27 mouse cellular contexts compared by ENCODE assay signal in genomic region chr8:120569123-120569522, GRCm38 (mm10). TPM values are rescaled to one million over a fixed set of nuclear protein-coding genes. Genes with fewer than 3 reads are reported as not detected.
DNase-seq lines count a peak whose midpoint lies in the region; ATAC-seq and TF ChIP-seq lines count a peak whose summit lies in the region.
"Had no signal": no experiment of that assay in that cellular context is flagged by ENCODE, and none has a peak within 500 bp of the region (broad histone marks: within the 10 kb centered on the region; RNA-seq: fewer than 3 reads in every experiment).

No protein-coding gene starts in this region.

- no peaks in the 10 kb centered on the region for H3K27me3 ChIP-seq in forebrain, embryonic 14.5 days (replicated peaks; ENCODE audit: control insufficient read depth, insufficient read depth, low read length)
- no peaks in the 10 kb centered on the region for H3K27me3 ChIP-seq in forebrain, embryonic 11.5 days (ENCODE audit: control insufficient read depth, insufficient read depth, low read length)
- no peaks in the 10 kb centered on the region for H3K27me3 ChIP-seq in neural tube, embryonic 13.5 days
- H3K27me3 ChIP-seq: heart, embryonic 15.5 days; lung, embryonic 15.5 days; neural tube, embryonic 12.5 days had no signal

- peaks cover 27% of the 10 kb centered on the region for H3K4me1 ChIP-seq in forebrain, embryonic 14.5 days (ENCODE audit: control insufficient read depth, insufficient read depth, low read length)
- H3K4me1 ChIP-seq in forebrain, embryonic 11.5 days (replicated peaks; ENCODE audit: control insufficient read depth, insufficient read depth, low read length): peaks cover 17% of the 10 kb centered on the region
- H3K4me1 ChIP-seq in neural tube, embryonic 13.5 days (replicated peaks): peaks cover 50% of the 10 kb centered on the region

- H3K27ac ChIP-seq in forebrain, embryonic 14.5 days (ENCODE audit: low read depth, low read length): peak overlapping the region; percentile 14; the same call in 1 of the 2 replicates
- H3K27ac ChIP-seq in forebrain, embryonic 11.5 days (ENCODE audit: low read depth, low read length): no peak overlapping the region
- no peak overlapping the region for H3K27ac ChIP-seq in left cerebral cortex, adult 2 months
- H3K27ac ChIP-seq in neural tube, embryonic 13.5 days (replicated peaks): peak overlapping the region; percentile 46; the same call in 1 of the 2 replicates
- H3K27ac ChIP-seq: heart, embryonic 15.5 days; hindbrain, embryonic 14.5 days; lung, embryonic 15.5 days; stomach, postnatal 0 days had no signal

- H3K9me3 ChIP-seq in forebrain, embryonic 14.5 days (replicated peaks; ENCODE audit: control insufficient read depth, low read length): no peaks in the 10 kb centered on the region
- H3K9me3 ChIP-seq in forebrain, embryonic 11.5 days (ENCODE audit: control insufficient read depth, low read length): no peaks in the 10 kb centered on the region
- no peaks in the 10 kb centered on the region for H3K9me3 ChIP-seq in neural tube, embryonic 13.5 days
- H3K9me3 ChIP-seq: heart, embryonic 15.5 days; lung, embryonic 15.5 days; neural tube, embryonic 12.5 days had no signal

- no peak overlapping the region for H3K4me2 ChIP-seq in forebrain, embryonic 14.5 days (ENCODE audit: low read length)
- H3K4me2 ChIP-seq in forebrain, embryonic 11.5 days (ENCODE audit: low read depth, low read length, severe bottlenecking): no peak overlapping the region
- H3K4me2 ChIP-seq in neural tube, embryonic 13.5 days: no peak overlapping the region
- H3K4me2 ChIP-seq: heart, embryonic 15.5 days; hindbrain, embryonic 14.5 days; lung, embryonic 15.5 days; midbrain, embryonic 11.5 days; neural tube, embryonic 12.5 days had no signal

- peaks cover 90% of the 10 kb centered on the region for H3K36me3 ChIP-seq in forebrain, embryonic 14.5 days (ENCODE audit: control insufficient read depth, insufficient read depth, low read length)
- peaks cover 21% of the 10 kb centered on the region for H3K36me3 ChIP-seq in forebrain, embryonic 11.5 days (ENCODE audit: control insufficient read depth, insufficient read depth, low read length)
- peaks cover 77% of the 10 kb centered on the region for H3K36me3 ChIP-seq in neural tube, embryonic 13.5 days

- intact Hi-C loops in left cerebral cortex, adult 2 months (cut with DNase I): no loop called here
- intact Hi-C loops in left cerebral cortex, postnatal 4 days (cut with DNase I): no loop called here

- H3K9ac ChIP-seq in forebrain, embryonic 14.5 days (ENCODE audit: low read length): no peak overlapping the region
- H3K9ac ChIP-seq in forebrain, embryonic 11.5 days (ENCODE audit: low read length): no peak overlapping the region
- H3K9ac ChIP-seq in neural tube, embryonic 13.5 days: no peak overlapping the region
- H3K9ac ChIP-seq: heart, embryonic 15.5 days; hindbrain, embryonic 14.5 days; lung, embryonic 15.5 days; neural tube, embryonic 12.5 days had no signal

- no peak for DNase-seq in forebrain, embryonic 14.5 days (ENCODE audit: low spot score)
- DNase-seq in forebrain, embryonic 11.5 days (ENCODE audit: low spot score): no peak
- DNase-seq in left cerebral cortex, adult 2 months (ENCODE audit: extremely low spot score in 1 of 2, low spot score in 2 of 2): no peak
- DNase-seq in left cerebral cortex, postnatal 4 days: no peak
- DNase-seq in neural tube, embryonic 10.5 days (ENCODE audit: extremely low spot score, low spot score): no peak
- DNase-seq in layer of hippocampus, postnatal 36 days: no peak
- DNase-seq: adrenal gland, adult 2 months; adrenal gland, postnatal 36 days; cerebellum, adult 18-20 months; cerebellum, postnatal 10 days; heart, postnatal 36 days; kidney, adult 9 months; kidney, postnatal 10 days; right cerebral cortex, postnatal 4 days; thymus, adult 18-20 months; thymus, postnatal 25 days had no signal

- WGBS in forebrain, embryonic 14.5 days: 94% methylated on average over 17 of the region's 17 CpGs
- 95% methylated on average over 16 of the region's 17 CpGs for WGBS in forebrain, embryonic 11.5 days
- WGBS in neural tube, embryonic 13.5 days: 93% methylated on average over 17 of the region's 17 CpGs

- peak; percentile 2 for TF ChIP-seq CTCF in left cerebral cortex, adult 2 months (IDR thresholded peaks at IDR 0.05)

- no peak overlapping the region for H3K4me3 ChIP-seq in forebrain, embryonic 14.5 days (ENCODE audit: low read depth, low read length)
- H3K4me3 ChIP-seq in forebrain, embryonic 11.5 days (ENCODE audit: low read depth, low read length): no peak overlapping the region
- H3K4me3 ChIP-seq in left cerebral cortex, adult 2 months: no peak overlapping the region
- no peak overlapping the region for H3K4me3 ChIP-seq in neural tube, embryonic 13.5 days
- H3K4me3 ChIP-seq: erythroblast, embryonic 14.5 days; heart, embryonic 15.5 days; lung, embryonic 15.5 days; neural tube, embryonic 12.5 days had no signal

- ATAC-seq in forebrain, embryonic 14.5 days: no peak
- no peak for ATAC-seq in forebrain, embryonic 11.5 days (replicated peaks; ENCODE audit: low FRiP score)
- ATAC-seq in neural tube, embryonic 13.5 days (ENCODE audit: low read depth): no peak
- ATAC-seq: activated CD4-positive, CD25-positive, alpha-beta regulatory T cell, adult 4 months; forebrain, embryonic 16.5 days; intestine, postnatal 0 days had no signal

RNA-seq across cellular contexts. Expression of gene Gins2, which starts 20.0 kb away (rescaled TPM):
- polyA plus RNA-seq in forebrain, embryonic 14.5 days (2014; fragmentation: Nextera tagmentation; extraction: Ambion mirVana): 33.4 and 44.1 TPM in 2 replicates
- polyA plus RNA-seq in forebrain, embryonic 11.5 days (2014; fragmentation: Nextera tagmentation; extraction: Ambion mirVana): 105 and 115 TPM in 2 replicates
- 1 to 10 TPM; 1.0 to 2.9 TPM for total RNA-seq in left cerebral cortex, adult 2 months (2021)
- 1 to 10 TPM; 4.8 to 5.7 TPM for total RNA-seq in left cerebral cortex, postnatal 4 days (2021)
- polyA plus RNA-seq in neural tube, embryonic 13.5 days (2015; fragmentation: Nextera tagmentation; extraction: Ambion mirVana): 20.1 and 21.5 TPM in 2 replicates
- total RNA-seq in layer of hippocampus, postnatal 36 days (2021): 1 to 10 TPM; 4.8 to 5.5 TPM

Comparison
In these comparisons a context has a peak if more than half of its experiments do, and no peak if none do; other contexts are left out.
1. H3K27ac ChIP-seq: peak in forebrain, embryonic 14.5 days (single experiment) and neural tube, embryonic 13.5 days (single experiment); none in forebrain, embryonic 11.5 days (single experiment) and left cerebral cortex, adult 2 months (single experiment).